Mouse (Mus musculus): ENCODE measurements around the gene Ddr2. TPM values are rescaled to one million over a fixed set of nuclear protein-coding genes. Genes with fewer than 3 reads are reported as not detected.

Gene Ddr2
- total RNA-seq, 1 experiment: 6.8 TPM

GRCm38 (mm10) chr1:169927753-169928369 lies 182.7 kb downstream of the Ddr2 start:
- H3K36me3 ChIP-seq (ENCODE audit: control insufficient read depth, insufficient read depth, low read length, poor library complexity, severe bottlenecking): no peaks in the 10 kb centered on the region
- no peak for DNase-seq (ENCODE audit: low read depth, low spot score)
- no peak overlapping the region for H3K4me3 ChIP-seq (ENCODE audit: insufficient read depth in 1 of 2, low read depth in 1 of 2, low read length in 2 of 2, poor library complexity in 1 of 2, severe bottlenecking in 1 of 2)
- no peak overlapping the region for H3K9ac ChIP-seq (ENCODE audit: insufficient read depth, low read depth, low read length, poor library complexity, severe bottlenecking)
- H3K9me3 ChIP-seq (ENCODE audit: control insufficient read depth, insufficient read depth, low read depth, low read length): no peaks in the 10 kb centered on the region
- in situ Hi-C loops (cut with MboI; ENCODE audit: low sequenced_read_pairs in 2 of 2, unreplicated experiment in 2 of 2): loop anchor here (10.0 to 25.0 kb wide), 4 partner anchors 263 to 684 kb away; partner anchors contain the start of gene Nuf2 (in 2 of the 2)
- no peak for TF ChIP-seq ZC3H11A (IDR thresholded peaks at IDR 0.05; ENCODE audit: borderline replicate concordance, low read depth, low read length)
- TF ChIP-seq ZNF384 (IDR thresholded peaks at IDR 0.05; ENCODE audit: low read depth, low read length): no peak
- TF ChIP-seq HCFC1 (IDR thresholded peaks at IDR 0.05; ENCODE audit: borderline replicate concordance, insufficient read depth, low read length): no peak
- TF ChIP-seq MAFK (IDR thresholded peaks at IDR 0.05; ENCODE audit: insufficient read depth, low read depth, low read length): no peak
- TF ChIP-seq CHD2 (IDR thresholded peaks at IDR 0.05; ENCODE audit: low read depth, low read length): no peak
- peaks cover 2 to 7% of the 10 kb centered on the region in 2 experiments; a peak in 1 of 4 replicates for H3K4me1 ChIP-seq (ENCODE audit: control insufficient read depth in 2 of 2, insufficient read depth in 2 of 2, low read length in 2 of 2, poor library complexity in 1 of 2)
- no peak overlapping the region for H3K27ac ChIP-seq (ENCODE audit: insufficient read depth, low read depth, low read length, poor library complexity, severe bottlenecking)

- H3K27ac ChIP-seq (ENCODE audit: insufficient read depth, low read depth, low read length, poor library complexity, severe bottlenecking): no peak overlapping the region
- DNase-seq (ENCODE audit: low read depth, low spot score): no peak
- in situ Hi-C loops (cut with MboI; ENCODE audit: low sequenced_read_pairs in 2 of 2, unreplicated experiment in 2 of 2): loop anchor here (10.0 to 25.0 kb wide), 3 partner anchors 260 to 390 kb away; partner anchors contain the start of genes Nuf2 (in 1 of the 2) and Rgs5 (in 1 of the 2)
- no peak overlapping the region for H3K4me3 ChIP-seq (ENCODE audit: insufficient read depth in 1 of 2, low read depth in 1 of 2, low read length in 2 of 2, poor library complexity in 1 of 2, severe bottlenecking in 1 of 2)
- H3K4me1 ChIP-seq (ENCODE audit: control insufficient read depth in 2 of 2, insufficient read depth in 2 of 2, low read length in 2 of 2, poor library complexity in 1 of 2): peaks cover 2 to 7% of the 10 kb centered on the region in 2 experiments; a peak in 1 of 4 replicates
- no peaks in the 10 kb centered on the region for H3K9me3 ChIP-seq (ENCODE audit: control insufficient read depth, insufficient read depth, low read depth, low read length)
- H3K9ac ChIP-seq (ENCODE audit: insufficient read depth, low read depth, low read length, poor library complexity, severe bottlenecking): no peak overlapping the region
- TF ChIP-seq HCFC1 (IDR thresholded peaks at IDR 0.05; ENCODE audit: borderline replicate concordance, insufficient read depth, low read length): no peak
- no peak for TF ChIP-seq MAFK (IDR thresholded peaks at IDR 0.05; ENCODE audit: insufficient read depth, low read depth, low read length)
- TF ChIP-seq CHD2 (IDR thresholded peaks at IDR 0.05; ENCODE audit: low read depth, low read length): no peak
- TF ChIP-seq ZC3H11A (IDR thresholded peaks at IDR 0.05; ENCODE audit: borderline replicate concordance, low read depth, low read length): no peak
- TF ChIP-seq ZNF384 (IDR thresholded peaks at IDR 0.05; ENCODE audit: low read depth, low read length): no peak
- H3K36me3 ChIP-seq (ENCODE audit: control insufficient read depth, insufficient read depth, low read length, poor library complexity, severe bottlenecking): no peaks in the 10 kb centered on the region
These were observed 186.0 kb downstream of the Ddr2 start for GRCm38 (mm10) chr1:169924567-169924966.

Other genes starting within 250 kb of the Ddr2 start
- gene Ccdc190, start 182.1 kb downstream of the Ddr2 start, total RNA-seq (2012; rRNA removed): 0.40 and 0.63 TPM in 2 replicates
- 14.6 and 14.7 TPM in 2 replicates for gene Hsd17b7, start 141.5 kb downstream of the Ddr2 start, total RNA-seq (2012; rRNA removed)
- 21.1 and 22.2 TPM in 2 replicates for gene Uap1, start 64.2 kb upstream of the Ddr2 start, total RNA-seq (2012; rRNA removed)
- 12.4 and 18.8 TPM in 2 replicates for gene Uhmk1, start 104.6 kb upstream of the Ddr2 start, total RNA-seq (2012; rRNA removed)
- gene Sh2d1b2, start 122.0 kb upstream of the Ddr2 start, total RNA-seq (2012; rRNA removed): not detected in 2 replicates
- gene Sh2d1b1, start 166.6 kb upstream of the Ddr2 start, total RNA-seq (2012; rRNA removed): 0.09 TPM in 1 of 2 replicates, not detected in the other
- gene Gm7694, start 195.6 kb upstream of the Ddr2 start, total RNA-seq (2012; rRNA removed): 0.18 and 0.26 TPM in 2 replicates
- not detected in 2 replicates for gene Spata46, start 198.0 kb upstream of the Ddr2 start, total RNA-seq (2012; rRNA removed)